Mouse (Mus musculus): ENCODE measurements around the gene Fas.

DNA sequence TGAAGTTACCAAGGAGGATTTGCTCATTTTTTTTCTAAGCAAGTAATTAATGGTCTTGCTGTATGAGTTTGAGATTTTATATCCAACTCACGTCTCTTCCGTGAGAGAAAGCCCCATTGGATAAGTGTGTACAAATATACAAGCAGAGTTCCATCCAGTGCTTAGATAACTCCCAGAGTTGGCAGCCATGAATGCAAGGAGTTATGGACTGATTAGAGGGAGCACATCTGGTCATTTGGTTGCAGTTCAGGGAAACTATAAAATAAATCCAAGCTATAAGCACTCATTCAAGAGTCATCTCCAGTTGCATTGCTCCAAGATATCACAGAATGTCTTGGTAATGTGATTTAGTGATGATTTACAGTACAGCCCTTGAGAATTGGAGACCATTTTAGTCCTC is 33.5 kb upstream of the Fas start:
- TF ChIP-seq CTCF (IDR thresholded peaks at IDR 0.05; ENCODE audit: low read depth, low read length) (no peak), POLR2A (IDR thresholded peaks at IDR 0.05; ENCODE audit: borderline replicate concordance, low read depth, low read length) (no peak)
